Mouse (Mus musculus) cerebellum, adult 2 months (tissue): ENCODE measurements around the gene Cep44. TPM values are rescaled to one million over a fixed set of nuclear protein-coding genes. Genes with fewer than 3 reads are reported as not detected.

Experiments
- DNase-seq, 2 experiments: peaks; one replicate each; pipeline ENCODE4 v3.0.0; 2021
- H3K27ac ChIP-seq: fragments of 200-500 bp; 2 replicates; pipeline ENCODE4 v1.5.1; 2012; ENCODE audit warnings: low read length, control low read depth, inconsistent platforms; ENCODE audit not compliant: insufficient read depth
- H3K27me3 ChIP-seq: fragments of 200-500 bp; 2 replicates; pipeline ENCODE4 v1.6.1; 2012; ENCODE audit warnings: inconsistent platforms, mild to moderate bottlenecking, low read length, moderate library complexity; ENCODE audit not compliant: control insufficient read depth, insufficient read depth
- H3K4me1 ChIP-seq: fragments of 200-500 bp; 2 replicates; pipeline ENCODE4 v1.6.1; 2011; ENCODE audit warnings: low read length; ENCODE audit not compliant: control insufficient read depth, insufficient read depth
- H3K4me3 ChIP-seq: fragments of 200-500 bp; replicated peaks from 2 replicates; pipeline ENCODE3; 2011; ENCODE audit warnings: mild to moderate bottlenecking, low read depth, low read length, control low read depth; ENCODE audit not compliant: insufficient read depth
- CTCF ChIP-seq: fragments of 200-500 bp; IDR thresholded peaks from 2 replicates; pipeline ENCODE4 v1.5.1; 2011; ENCODE audit warnings: low read depth, mild to moderate bottlenecking, control low read depth, low read length, moderate library complexity, borderline replicate concordance; ENCODE audit not compliant: insufficient read depth
- POLR2A ChIP-seq: fragments of 200-500 bp; IDR thresholded peaks from 2 replicates; pipeline ENCODE4 v1.6.1; 2011; ENCODE audit warnings: low read length, control low read depth, borderline replicate concordance; ENCODE audit not compliant: insufficient read depth
- WGBS: fragments of 180-500 bp; shearing (Covaris S2); methylation state at CpG from one replicate; pipeline ENCODE4 v1.1.7; 2018; 5-methylcytosine and 5-hydroxymethylcytosine counted together
- polyA plus RNA-seq: library from polyadenylated mRNA; depleted of rRNA; stranded (reverse); fragments of >200 nt; gene quantifications from 2 replicates; pipeline ENCODE4 v1.2.3, GENCODE M21; 2012; rRNA removed

Gene Cep44
- polyA plus RNA-seq = 22.3 and 24.8 TPM in 2 replicates

GRCm38 (mm10) chr8:56550558-56551360 lies at the start of gene Cep44, which contains the start of gene Fbxo8:
Gene Cep44, minus strand, starts transcription at chr8:56551047.
Gene Fbxo8, plus strand, starts transcription at chr8:56551090.
- peak; percentile 86 to 87 for DNase-seq
- Histone ChIP-seq H3K4me3 (peak within 1 kb of the TSS; percentile 83), H3K27ac (peak within 1 kb of the TSS; percentile 79), H3K4me1 (peaks cover 3% of the 10 kb centered on the region), H3K27me3 (no peaks in the 10 kb centered on the region)
- no peak for TF ChIP-seq CTCF
- peak; percentile 69; the same call in 1 of the 2 replicates for TF ChIP-seq POLR2A
- WGBS = under 1% methylated on average over 53 of the region's 53 CpGs

GRCm38 (mm10) chr8:56591502-56591901 lies 40.7 kb upstream of the Cep44 start:
- no peak overlapping the region for H3K27ac ChIP-seq
- DNase-seq = no peak
- no peak for TF ChIP-seq CTCF
- no peak for TF ChIP-seq POLR2A
- no peaks in the 10 kb centered on the region for H3K27me3 ChIP-seq
- H3K4me1 ChIP-seq = no peaks in the 10 kb centered on the region
- H3K4me3 ChIP-seq = no peak overlapping the region
- WGBS = 94% methylated on average over 5 of the region's 5 CpGs

DNA sequence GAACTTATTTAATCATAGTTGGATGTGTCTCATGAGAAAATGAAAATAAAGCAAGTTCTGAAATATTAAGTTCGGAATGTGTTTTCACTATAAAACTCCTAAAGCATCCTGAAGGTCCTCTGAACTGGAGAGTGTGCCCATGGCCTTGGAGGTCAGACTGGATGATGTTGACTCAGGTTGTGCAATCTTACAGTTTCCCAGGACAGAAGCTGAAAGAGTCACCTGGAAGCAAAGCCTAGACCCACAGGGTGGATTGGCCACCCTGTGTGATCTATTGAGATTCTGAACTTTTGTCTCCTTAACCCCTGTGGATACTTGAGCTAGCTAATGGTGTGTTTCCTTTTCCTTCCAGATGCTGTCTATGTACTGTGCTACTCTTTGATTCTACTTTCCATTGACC lies 40.2 kb upstream of the Cep44 start:
- DNase-seq = no peak
- H3K27me3 ChIP-seq = no peaks in the 10 kb centered on the region
- H3K27ac ChIP-seq = no peak overlapping the region
- 94% methylated on average over 1 of the region's 1 CpGs for WGBS
- H3K4me1 ChIP-seq = no peaks in the 10 kb centered on the region
- TF ChIP-seq POLR2A (no peak), CTCF (no peak)
- H3K4me3 ChIP-seq = no peak overlapping the region

DNA sequence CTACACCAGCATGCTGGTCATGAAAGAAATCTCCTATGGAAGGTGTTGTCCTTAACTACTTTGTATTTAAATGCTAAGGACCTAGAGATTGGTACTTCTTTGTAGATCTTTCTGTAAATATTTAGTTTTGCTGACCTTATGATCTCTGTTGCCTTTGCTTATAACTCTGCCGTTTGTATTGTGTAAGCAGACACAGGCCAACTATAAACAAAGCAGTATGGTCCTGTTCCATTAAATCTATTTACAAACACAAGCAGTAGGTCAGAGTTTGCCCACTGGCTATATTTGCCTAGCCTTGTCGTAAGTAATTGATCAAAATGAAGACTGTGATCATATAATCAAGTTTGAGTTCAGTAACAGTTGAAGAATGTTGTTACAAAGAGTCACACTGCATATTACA lies 38.2 kb upstream of the Cep44 start:
- no peak overlapping the region for H3K4me3 ChIP-seq
- no peaks in the 10 kb centered on the region for H3K27me3 ChIP-seq
- TF ChIP-seq POLR2A (no peak), CTCF (no peak)
- WGBS = 88% methylated on average over 2 of the region's 2 CpGs
- DNase-seq = no peak
- H3K4me1 ChIP-seq = no peaks in the 10 kb centered on the region
- H3K27ac ChIP-seq = no peak overlapping the region

- TF ChIP-seq CTCF = no peak
- no peak for TF ChIP-seq POLR2A
- Histone ChIP-seq H3K4me1 (no peaks in the 10 kb centered on the region), H3K4me3 (no peak overlapping the region), H3K27me3 (no peaks in the 10 kb centered on the region), H3K27ac (no peak overlapping the region)
- DNase-seq = no peak
Observed at GRCm38 (mm10) chr8:56582841-56583240, 32.0 kb upstream of the Cep44 start.

GRCm38 (mm10) chr8:56580918-56581317 lies 30.1 kb upstream of the Cep44 start:
- no peak overlapping the region for H3K4me3 ChIP-seq
- TF ChIP-seq POLR2A (no peak), CTCF (no peak)
- no peak overlapping the region for H3K27ac ChIP-seq
- H3K27me3 ChIP-seq = no peaks in the 10 kb centered on the region
- H3K4me1 ChIP-seq = no peaks in the 10 kb centered on the region
- DNase-seq = no peak
- 89% methylated on average over 4 of the region's 4 CpGs for WGBS

- Histone ChIP-seq H3K4me1 (peaks cover 5% of the 10 kb centered on the region; the same call in 1 of the 2 replicates), H3K4me3 (no peak overlapping the region), H3K27ac (no peak overlapping the region), H3K27me3 (no peaks in the 10 kb centered on the region)
- DNase-seq = no peak
- 92% methylated on average over 9 of the region's 9 CpGs for WGBS
- TF ChIP-seq CTCF = no peak
Observed at GRCm38 (mm10) chr8:56566856-56567255, 16.0 kb upstream of the Cep44 start.

- no peak overlapping the region for H3K4me3 ChIP-seq
- H3K4me1 ChIP-seq = peaks cover 5% of the 10 kb centered on the region; the same call in 1 of the 2 replicates
- WGBS = 54% methylated on average over 4 of the region's 4 CpGs
- H3K27ac ChIP-seq = no peak overlapping the region
- no peaks in the 10 kb centered on the region for H3K27me3 ChIP-seq
- DNase-seq = peak; percentile 41 to 72
- TF ChIP-seq CTCF (no peak), POLR2A (no peak)
Observed at GRCm38 (mm10) chr8:56564399-56565047, 13.7 kb upstream of the Cep44 start.
